Mouse (Mus musculus): ENCODE results near the gene Lmod3. TPM values are rescaled to one million over a fixed set of nuclear protein-coding genes. Genes with fewer than 3 reads are reported as not detected.

Gene Lmod3
- polyA plus RNA-seq, 1 experiment = not detected

DNA sequence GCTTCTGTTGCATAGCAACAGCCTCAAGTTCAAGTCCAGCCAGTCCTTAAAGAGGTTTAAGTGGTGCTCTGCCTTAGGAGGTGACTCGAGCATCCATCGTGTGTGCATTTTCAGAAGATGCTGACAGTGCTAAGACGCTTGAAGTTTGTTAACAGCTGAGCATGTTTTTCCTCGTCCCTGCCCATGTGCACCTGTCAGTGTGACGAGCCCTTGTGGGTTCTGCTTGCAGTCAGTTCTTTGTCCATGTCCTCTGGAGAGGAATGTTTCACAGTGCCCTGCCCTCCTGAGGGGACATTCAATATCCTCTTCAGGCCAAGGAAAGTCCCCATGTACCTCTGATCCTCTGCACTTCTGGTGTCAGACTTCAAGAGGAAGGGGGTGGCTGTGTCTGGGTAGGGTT is 12.5 kb downstream of the Lmod3 start:
- Histone ChIP-seq H3K27me3 (ENCODE audit: control insufficient read depth, insufficient read depth, low read length, poor library complexity, severe bottlenecking) (no peaks in the 10 kb centered on the region), H3K4me1 (ENCODE audit: control insufficient read depth, insufficient read depth, low read length) (no peaks in the 10 kb centered on the region), H3K36me3 (ENCODE audit: control insufficient read depth, insufficient read depth, low read length, poor library complexity, severe bottlenecking) (no peaks in the 10 kb centered on the region), H3K9me3 (replicated peaks; ENCODE audit: control insufficient read depth, insufficient read depth, low read length, poor library complexity, severe bottlenecking) (0 out of 2 replicates have a peak, but pooled peaks cover 4% of the 10 kb centered on the region), H3K4me3 (ENCODE audit: low read depth, low read length) (no peak overlapping the region), H3K9ac (ENCODE audit: low read depth, poor library complexity, severe bottlenecking) (no peak overlapping the region), H3K27ac (ENCODE audit: insufficient read depth, low read length) (no peak overlapping the region)
- no peak for TF ChIP-seq POLR2A (IDR thresholded peaks at IDR 0.05; ENCODE audit: insufficient read depth, low read length)
- TF ChIP-seq CTCF (IDR thresholded peaks at IDR 0.05; ENCODE audit: low read depth, low read length) = no peak
- TF ChIP-seq EP300 (IDR thresholded peaks at IDR 0.05; ENCODE audit: insufficient read depth, low read depth, low read length) = no peak

DNA sequence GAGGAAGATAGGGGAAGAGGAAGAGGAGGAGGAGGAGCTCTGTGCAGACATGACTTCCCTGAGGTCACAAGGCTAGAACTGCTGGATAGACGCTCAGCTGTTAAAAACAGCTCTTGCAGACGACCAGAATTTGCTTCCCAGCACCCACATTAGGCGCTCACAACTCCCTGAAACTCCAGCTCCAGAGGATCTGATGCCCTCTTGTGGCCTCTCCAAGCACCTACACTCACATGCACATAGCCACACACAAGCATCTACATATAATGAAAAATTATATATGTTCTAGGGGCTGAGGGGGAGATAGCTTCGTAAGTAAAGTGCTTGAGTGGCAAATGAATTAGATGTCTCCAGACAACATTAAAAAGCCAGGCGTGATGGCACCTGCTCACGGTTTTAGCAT is 13.2 kb downstream of the Lmod3 start:
- no peak overlapping the region for H3K4me3 ChIP-seq (ENCODE audit: low read depth, low read length)
- H3K36me3 ChIP-seq (ENCODE audit: control insufficient read depth, insufficient read depth, low read length, poor library complexity, severe bottlenecking) = no peaks in the 10 kb centered on the region
- no peaks in the 10 kb centered on the region for H3K4me1 ChIP-seq (ENCODE audit: control insufficient read depth, insufficient read depth, low read length)
- H3K27ac ChIP-seq (ENCODE audit: insufficient read depth, low read length) = no peak overlapping the region
- H3K27me3 ChIP-seq (ENCODE audit: control insufficient read depth, insufficient read depth, low read length, poor library complexity, severe bottlenecking) = no peaks in the 10 kb centered on the region
- H3K9me3 ChIP-seq (replicated peaks; ENCODE audit: control insufficient read depth, insufficient read depth, low read length, poor library complexity, severe bottlenecking) = 0 out of 2 replicates have a peak, but pooled peaks cover 4% of the 10 kb centered on the region
- TF ChIP-seq CTCF (IDR thresholded peaks at IDR 0.05; ENCODE audit: low read depth, low read length) (peak; percentile 25), POLR2A (IDR thresholded peaks at IDR 0.05; ENCODE audit: insufficient read depth, low read length) (no peak)
- no peak overlapping the region for H3K9ac ChIP-seq (ENCODE audit: low read depth, poor library complexity, severe bottlenecking)

DNA sequence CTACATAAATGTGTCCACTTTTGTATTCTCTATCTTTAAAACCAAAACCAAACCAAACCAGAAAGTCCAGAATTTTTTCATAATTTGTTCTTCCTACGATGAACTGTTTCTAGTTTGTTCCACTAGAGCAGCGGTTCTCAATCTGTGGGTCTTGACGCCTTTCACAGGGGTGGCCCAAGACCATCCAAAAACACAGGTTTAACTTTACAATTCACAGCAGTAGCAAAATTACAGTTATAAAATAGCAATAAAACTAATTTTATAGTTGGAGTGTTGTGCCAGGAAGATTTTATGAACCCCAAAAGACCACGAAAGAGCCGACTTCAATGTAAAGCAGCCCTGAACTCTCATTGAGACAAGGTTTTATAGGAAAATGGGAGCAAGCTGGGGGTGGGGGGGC is 16.5 kb downstream of the Lmod3 start:
- TF ChIP-seq EP300 (IDR thresholded peaks at IDR 0.05; ENCODE audit: insufficient read depth, low read depth, low read length) (no peak), POLR2A (IDR thresholded peaks at IDR 0.05; ENCODE audit: insufficient read depth, low read length) (no peak), CTCF (IDR thresholded peaks at IDR 0.05; ENCODE audit: low read depth, low read length) (no peak)
- Histone ChIP-seq H3K27me3 (ENCODE audit: control insufficient read depth, insufficient read depth, low read length, poor library complexity, severe bottlenecking) (no peaks in the 10 kb centered on the region), H3K36me3 (ENCODE audit: control insufficient read depth, insufficient read depth, low read length, poor library complexity, severe bottlenecking) (peaks cover 6% of the 10 kb centered on the region; the same call in 1 of the 2 replicates), H3K4me3 (ENCODE audit: low read depth, low read length) (no peak overlapping the region), H3K4me1 (ENCODE audit: control insufficient read depth, insufficient read depth, low read length) (no peaks in the 10 kb centered on the region), H3K9ac (ENCODE audit: low read depth, poor library complexity, severe bottlenecking) (no peak overlapping the region), H3K9me3 (replicated peaks; ENCODE audit: control insufficient read depth, insufficient read depth, low read length, poor library complexity, severe bottlenecking) (0 out of 2 replicates have a peak, but pooled peaks cover 4% of the 10 kb centered on the region), H3K27ac (ENCODE audit: insufficient read depth, low read length) (no peak overlapping the region)

DNA sequence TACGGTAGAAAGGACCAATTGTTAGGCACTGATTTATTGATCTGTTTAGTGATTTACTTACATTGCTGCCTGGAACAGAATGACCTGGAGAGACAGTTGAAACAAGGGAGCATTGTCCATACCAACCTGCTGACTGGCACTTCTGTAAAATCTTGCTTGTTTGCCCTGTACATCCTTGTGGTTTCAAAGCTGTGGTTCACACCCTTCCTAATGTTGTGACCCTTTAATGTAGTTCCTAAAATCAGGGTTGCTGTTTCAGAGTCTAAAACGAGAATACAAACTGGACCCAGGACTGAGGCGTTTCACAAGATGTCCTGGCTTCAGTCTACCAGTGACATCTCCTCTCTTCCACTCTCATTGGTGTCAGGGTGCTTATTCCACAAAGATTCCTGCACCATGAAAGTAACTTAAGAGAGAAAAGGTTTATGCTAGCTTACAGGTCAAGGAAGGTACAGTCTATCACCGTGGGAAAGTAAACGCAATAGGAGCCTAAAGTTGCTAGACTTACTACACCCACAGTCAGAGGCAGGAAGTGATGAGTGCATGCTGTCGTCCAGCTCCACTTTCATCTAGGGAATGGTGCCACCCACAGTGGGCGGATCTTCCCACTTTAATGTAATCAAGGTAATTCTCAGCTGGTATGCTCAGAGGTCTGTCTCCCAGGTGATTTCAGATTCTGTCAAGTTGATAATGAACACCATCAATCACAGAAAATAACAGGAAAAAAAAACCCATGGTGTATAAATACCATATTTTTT is 17.5 kb downstream of the Lmod3 start:
- H3K9ac ChIP-seq (ENCODE audit: low read depth, poor library complexity, severe bottlenecking) = no peak overlapping the region

DNA sequence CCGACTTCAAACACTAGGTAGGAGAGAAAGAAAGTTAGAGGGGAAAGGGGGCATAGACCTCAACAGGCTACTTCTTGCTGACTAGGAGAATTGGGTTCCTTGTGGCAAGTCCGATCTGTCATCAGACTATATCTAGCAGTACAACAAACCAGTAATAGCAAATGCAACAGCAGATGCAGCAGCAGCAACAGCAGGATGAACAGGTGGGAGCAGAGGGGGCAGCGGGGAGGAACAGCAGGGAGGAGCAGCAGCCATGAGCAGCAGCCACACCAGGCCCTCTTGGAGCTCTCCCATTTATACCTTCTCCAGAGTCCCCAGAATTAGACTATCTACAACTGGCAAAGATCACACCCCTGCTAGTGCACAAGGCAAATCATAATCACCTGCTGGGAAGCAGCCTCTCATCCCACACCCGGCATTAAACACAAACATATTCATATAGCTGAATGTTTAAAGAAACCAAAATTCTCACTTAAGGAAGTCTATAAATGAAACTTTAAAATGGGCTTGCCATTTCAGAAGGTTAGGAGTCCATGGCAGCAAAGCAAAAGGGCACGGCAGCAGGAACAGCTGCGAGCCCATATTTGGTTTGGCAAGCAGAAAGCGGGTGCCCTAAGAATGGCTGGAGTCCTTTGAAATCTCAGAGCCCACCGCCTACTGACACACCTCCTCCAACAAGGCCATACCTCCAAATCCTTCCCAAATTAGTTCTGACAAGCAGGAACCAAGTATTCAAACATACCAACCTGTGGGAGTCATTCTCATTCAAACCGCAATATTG is 25.3 kb downstream of the Lmod3 start:
- TF ChIP-seq POLR2A (IDR thresholded peaks at IDR 0.05; ENCODE audit: insufficient read depth, low read length) (no peak), EP300 (IDR thresholded peaks at IDR 0.05; ENCODE audit: insufficient read depth, low read depth, low read length) (no peak), CTCF (IDR thresholded peaks at IDR 0.05; ENCODE audit: low read depth, low read length) (no peak)

More for the DNA sequence above, 17.5 kb downstream of the Lmod3 start:
- Histone ChIP-seq H3K27me3 (ENCODE audit: control insufficient read depth, insufficient read depth, low read length, poor library complexity, severe bottlenecking) (no peaks in the 10 kb centered on the region), H3K27ac (ENCODE audit: insufficient read depth, low read length) (no peak overlapping the region), H3K4me3 (ENCODE audit: low read depth, low read length) (no peak overlapping the region), H3K36me3 (ENCODE audit: control insufficient read depth, insufficient read depth, low read length, poor library complexity, severe bottlenecking) (peaks cover 11% of the 10 kb centered on the region), H3K4me1 (ENCODE audit: control insufficient read depth, insufficient read depth, low read length) (no peaks in the 10 kb centered on the region), H3K9me3 (replicated peaks; ENCODE audit: control insufficient read depth, insufficient read depth, low read length, poor library complexity, severe bottlenecking) (0 out of 2 replicates have a peak, but pooled peaks cover 4% of the 10 kb centered on the region)
- no peak for TF ChIP-seq POLR2A (IDR thresholded peaks at IDR 0.05; ENCODE audit: insufficient read depth, low read length)
- no peak for TF ChIP-seq CTCF (IDR thresholded peaks at IDR 0.05; ENCODE audit: low read depth, low read length)
- TF ChIP-seq EP300 (IDR thresholded peaks at IDR 0.05; ENCODE audit: insufficient read depth, low read depth, low read length) = no peak

DNA sequence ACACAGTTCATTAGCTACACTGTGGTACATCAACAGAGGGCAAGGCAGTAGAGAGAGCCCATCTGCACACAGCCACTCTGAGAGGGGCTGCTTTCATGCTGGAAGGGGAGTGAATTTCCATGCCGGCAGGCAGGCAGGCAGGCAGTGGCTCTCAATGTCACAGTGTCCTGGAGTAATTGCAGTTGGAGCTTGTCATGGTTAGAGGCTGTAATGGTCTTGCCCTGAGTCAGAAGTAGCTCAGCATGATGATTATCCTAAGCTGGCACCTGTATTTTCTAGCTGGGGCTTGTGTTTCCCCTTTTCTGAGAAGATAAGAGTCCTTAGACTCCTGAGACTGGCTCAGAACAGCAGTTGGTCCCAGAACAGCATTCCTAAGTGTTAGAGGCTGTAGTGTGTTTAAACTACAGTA is 26.5 kb downstream of the Lmod3 start:
- no peak for TF ChIP-seq CTCF (IDR thresholded peaks at IDR 0.05; ENCODE audit: low read depth, low read length)
- Histone ChIP-seq H3K4me1 (ENCODE audit: control insufficient read depth, insufficient read depth, low read length) (no peaks in the 10 kb centered on the region), H3K9me3 (replicated peaks; ENCODE audit: control insufficient read depth, insufficient read depth, low read length, poor library complexity, severe bottlenecking) (no peaks in the 10 kb centered on the region), H3K36me3 (ENCODE audit: control insufficient read depth, insufficient read depth, low read length, poor library complexity, severe bottlenecking) (peaks cover 5% of the 10 kb centered on the region), H3K4me3 (ENCODE audit: low read depth, low read length) (no peak overlapping the region), H3K27me3 (ENCODE audit: control insufficient read depth, insufficient read depth, low read length, poor library complexity, severe bottlenecking) (no peaks in the 10 kb centered on the region), H3K27ac (ENCODE audit: insufficient read depth, low read length) (no peak overlapping the region), H3K9ac (ENCODE audit: low read depth, poor library complexity, severe bottlenecking) (no peak overlapping the region)

More for the DNA sequence above, 25.3 kb downstream of the Lmod3 start:
- Histone ChIP-seq H3K9me3 (replicated peaks; ENCODE audit: control insufficient read depth, insufficient read depth, low read length, poor library complexity, severe bottlenecking) (no peaks in the 10 kb centered on the region), H3K4me1 (ENCODE audit: control insufficient read depth, insufficient read depth, low read length) (no peaks in the 10 kb centered on the region), H3K27me3 (ENCODE audit: control insufficient read depth, insufficient read depth, low read length, poor library complexity, severe bottlenecking) (no peaks in the 10 kb centered on the region), H3K4me3 (ENCODE audit: low read depth, low read length) (no peak overlapping the region), H3K36me3 (ENCODE audit: control insufficient read depth, insufficient read depth, low read length, poor library complexity, severe bottlenecking) (peaks cover 6% of the 10 kb centered on the region), H3K9ac (ENCODE audit: low read depth, poor library complexity, severe bottlenecking) (no peak overlapping the region), H3K27ac (ENCODE audit: insufficient read depth, low read length) (no peak overlapping the region)

Measured in ES-Bruce4 (cell line).